ENCODE assay signal across 12 mouse cellular contexts in the genomic region with DNA sequence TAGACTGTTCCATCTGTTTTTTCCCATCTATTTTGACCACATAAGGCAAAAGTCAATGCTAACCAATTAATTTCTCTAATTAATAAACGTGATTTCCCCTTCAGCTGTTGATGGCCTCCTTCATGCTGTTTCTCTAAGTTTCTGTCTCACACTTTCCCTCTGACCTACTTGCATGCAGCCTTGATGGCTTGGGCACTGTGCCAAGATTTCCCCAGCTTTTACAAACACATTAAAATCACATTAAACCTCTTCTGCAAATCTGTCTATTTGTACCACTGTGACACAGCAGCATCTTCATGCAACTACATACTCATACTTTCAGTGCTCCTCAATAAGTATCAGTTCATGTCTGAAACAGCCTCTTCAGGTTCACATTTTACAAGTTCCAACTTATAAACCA.
DNase-seq lines count a peak whose midpoint lies in the region; ATAC-seq lines count a peak whose summit lies in the region.
"Had no signal": no experiment of that assay in that cellular context is flagged by ENCODE, and none has a peak within 500 bp of the region (broad histone marks: within the 10 kb centered on the region; RNA-seq: fewer than 3 reads in every experiment).

No protein-coding gene starts in this region.

- H3K4me1 ChIP-seq in hindbrain, embryonic 15.5 days (replicated peaks), result no peaks in the 10 kb centered on the region
- H3K4me1 ChIP-seq in hindbrain, embryonic 12.5 days, result no peaks in the 10 kb centered on the region
- no peaks in the 10 kb centered on the region for H3K4me1 ChIP-seq in midbrain, embryonic 14.5 days (ENCODE audit: control insufficient read depth, insufficient read depth, low read length)
- H3K4me1 ChIP-seq in midbrain, embryonic 15.5 days, result no peaks in the 10 kb centered on the region
- H3K4me1 ChIP-seq: lung, embryonic 15.5 days had no signal

- H3K27ac ChIP-seq in hindbrain, embryonic 15.5 days (replicated peaks), result no peak overlapping the region
- H3K27ac ChIP-seq in hindbrain, embryonic 12.5 days, result no peak overlapping the region
- H3K27ac ChIP-seq in midbrain, embryonic 14.5 days (replicated peaks; ENCODE audit: low read depth, low read length), result no peak overlapping the region
- H3K27ac ChIP-seq in midbrain, embryonic 15.5 days, result no peak overlapping the region
- H3K27ac ChIP-seq: lung, embryonic 15.5 days had no signal

- H3K4me3 ChIP-seq in hindbrain, embryonic 15.5 days, result no peak overlapping the region
- H3K4me3 ChIP-seq in hindbrain, embryonic 12.5 days, result no peak overlapping the region
- H3K4me3 ChIP-seq in midbrain, embryonic 14.5 days (replicated peaks; ENCODE audit: low read depth, low read length), result no peak overlapping the region
- H3K4me3 ChIP-seq in midbrain, embryonic 15.5 days, result no peak overlapping the region
- H3K4me3 ChIP-seq: lung, embryonic 15.5 days had no signal

- H3K9ac ChIP-seq in hindbrain, embryonic 15.5 days, result no peak overlapping the region
- H3K9ac ChIP-seq in hindbrain, embryonic 12.5 days, result no peak overlapping the region
- H3K9ac ChIP-seq in midbrain, embryonic 14.5 days (replicated peaks; ENCODE audit: low read length), result no peak overlapping the region
- H3K9ac ChIP-seq in midbrain, embryonic 15.5 days, result no peak overlapping the region
- H3K9ac ChIP-seq: lung, embryonic 15.5 days had no signal

- no peak overlapping the region for H3K4me2 ChIP-seq in hindbrain, embryonic 15.5 days
- H3K4me2 ChIP-seq in hindbrain, embryonic 12.5 days (replicated peaks), result no peak overlapping the region
- H3K4me2 ChIP-seq in midbrain, embryonic 14.5 days (ENCODE audit: low read length), result no peak overlapping the region
- no peak overlapping the region for H3K4me2 ChIP-seq in midbrain, embryonic 15.5 days
- H3K4me2 ChIP-seq: lung, embryonic 15.5 days had no signal

- H3K27me3 ChIP-seq in hindbrain, embryonic 15.5 days, result no peaks in the 10 kb centered on the region
- H3K27me3 ChIP-seq in hindbrain, embryonic 12.5 days, result no peaks in the 10 kb centered on the region
- H3K27me3 ChIP-seq in midbrain, embryonic 14.5 days (ENCODE audit: control insufficient read depth, insufficient read depth, low read length), result no peaks in the 10 kb centered on the region
- H3K27me3 ChIP-seq in midbrain, embryonic 15.5 days (replicated peaks), result no peaks in the 10 kb centered on the region
- H3K27me3 ChIP-seq: lung, embryonic 15.5 days had no signal

- 45% methylated on average over 1 of the region's 1 CpGs for WGBS in hindbrain, embryonic 15.5 days
- WGBS in hindbrain, embryonic 12.5 days, result 71% methylated on average over 1 of the region's 1 CpGs
- WGBS in midbrain, embryonic 14.5 days, result 60% methylated on average over 1 of the region's 1 CpGs
- WGBS in midbrain, embryonic 15.5 days, result 69% methylated on average over 1 of the region's 1 CpGs

- DNase-seq in midbrain, embryonic 14.5 days, result peak; percentile 45
- DNase-seq in adrenal gland, adult 8-10 months, result peak; percentile 23
- DNase-seq in adrenal gland, postnatal 4 days (ENCODE audit: low spot score in 2 of 2), result peak; percentile 4 to 5
- no peak for DNase-seq in heart, adult 9 months (ENCODE audit: low spot score in 2 of 2)
- DNase-seq: gastrocnemius, postnatal 25 days; layer of hippocampus, adult 9-11 months; thymus, adult 2 months had no signal

- peak; percentile 34; the same call in 1 of the 2 replicates for ATAC-seq in hindbrain, embryonic 15.5 days (ENCODE audit: low FRiP score, low read depth)
- no peak for ATAC-seq in hindbrain, embryonic 12.5 days (ENCODE audit: low FRiP score)
- ATAC-seq in midbrain, embryonic 14.5 days (ENCODE audit: low FRiP score, low TSS enrichment), result no peak
- ATAC-seq in midbrain, embryonic 15.5 days (replicated peaks), result no peak
- ATAC-seq: intestine, postnatal 0 days had no signal

- H3K9me3 ChIP-seq in hindbrain, embryonic 15.5 days, result no peaks in the 10 kb centered on the region
- H3K9me3 ChIP-seq in hindbrain, embryonic 12.5 days (replicated peaks), result no peaks in the 10 kb centered on the region
- H3K9me3 ChIP-seq in midbrain, embryonic 14.5 days (ENCODE audit: control insufficient read depth, low read length), result no peaks in the 10 kb centered on the region
- no peaks in the 10 kb centered on the region for H3K9me3 ChIP-seq in midbrain, embryonic 15.5 days
- H3K9me3 ChIP-seq: lung, embryonic 15.5 days had no signal

- no peaks in the 10 kb centered on the region for H3K36me3 ChIP-seq in hindbrain, embryonic 15.5 days
- H3K36me3 ChIP-seq in hindbrain, embryonic 12.5 days, result no peaks in the 10 kb centered on the region
- no peaks in the 10 kb centered on the region for H3K36me3 ChIP-seq in midbrain, embryonic 14.5 days (ENCODE audit: control insufficient read depth, insufficient read depth, low read length)
- H3K36me3 ChIP-seq in midbrain, embryonic 15.5 days (replicated peaks), result no peaks in the 10 kb centered on the region
- H3K36me3 ChIP-seq: lung, embryonic 15.5 days had no signal

Comparison
In these comparisons a context has a peak if more than half of its experiments do, and no peak if none do; other contexts are left out.
1. DNase-seq: peak in midbrain, embryonic 14.5 days (single experiment), adrenal gland, adult 8-10 months (single experiment) and adrenal gland, postnatal 4 days (2 of 2); none in heart, adult 9 months (0 of 2).